Mouse (Mus musculus): ENCODE measurements around the gene Opcml.
A peak's percentile ranks its signal among the peaks of the same experiment; 100 is the strongest.

Gene Opcml

GRCm38 (mm10) chr9:28247742-28248503, 457.3 kb downstream of the Opcml start:
- DNase-seq (ENCODE audit: low spot score in 2 of 2) = peak in 1 of 2 experiments; percentile 12

DNA sequence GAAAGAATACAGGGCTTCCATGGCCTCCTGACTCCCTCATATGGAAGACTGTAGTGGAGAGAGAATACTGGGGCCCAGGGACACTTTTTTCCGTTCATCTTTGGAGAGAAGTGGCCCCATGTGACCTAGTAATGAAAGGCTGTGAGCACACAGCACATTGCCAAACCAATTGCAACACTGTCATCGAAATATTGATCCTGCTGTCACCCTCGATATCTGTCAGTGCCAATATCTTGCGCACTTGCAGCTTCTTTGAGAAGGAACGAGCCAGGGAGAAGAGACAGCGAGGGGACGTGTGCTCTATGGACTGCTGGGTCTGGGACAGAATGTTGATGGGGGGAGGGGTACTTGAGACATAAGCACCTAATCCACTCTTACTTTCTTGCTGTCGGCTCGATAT, 460.8 kb downstream of the Opcml start:
- DNase-seq (ENCODE audit: low spot score in 2 of 2) = no peak

DNA sequence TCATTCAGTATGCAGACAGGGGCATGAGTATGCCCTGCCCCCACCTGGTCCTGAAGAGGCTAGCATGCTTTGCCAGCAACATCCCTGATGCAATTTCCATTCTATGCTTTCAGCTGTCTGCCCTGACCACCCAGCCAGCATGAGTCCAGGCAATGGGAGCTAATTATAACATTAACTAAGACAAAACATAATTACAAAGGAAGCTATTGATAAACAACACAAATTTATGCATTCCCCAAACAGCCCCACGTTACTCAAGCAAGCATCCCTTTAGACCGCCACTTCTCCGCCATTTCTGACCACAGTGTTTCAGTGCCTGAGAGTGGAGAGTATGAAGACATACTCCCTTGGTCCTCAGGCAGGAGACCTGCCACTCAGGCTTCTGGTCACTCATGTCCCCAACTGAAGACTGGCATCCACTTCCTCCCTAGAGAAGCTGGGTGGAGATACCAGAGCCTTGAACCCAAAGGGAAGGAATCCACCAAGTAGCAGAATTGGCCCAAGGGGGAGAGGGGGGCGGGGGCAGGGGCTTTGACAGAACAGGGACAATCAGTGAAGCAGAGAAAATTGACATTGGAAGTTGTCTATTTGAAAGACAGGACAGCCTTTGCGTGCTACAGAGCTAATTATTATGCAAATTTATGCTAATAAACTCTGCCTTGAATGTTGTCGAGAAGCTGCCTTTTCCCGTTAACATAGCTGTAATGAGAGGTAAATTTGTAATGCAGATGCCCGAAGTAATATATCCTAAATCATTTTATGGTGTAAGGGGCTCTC, 464.7 kb downstream of the Opcml start:
- no peak for DNase-seq (ENCODE audit: low spot score in 2 of 2)

- no peak for DNase-seq (ENCODE audit: low spot score in 2 of 2)
Observed at GRCm38 (mm10) chr9:28255905-28256268, 465.3 kb downstream of the Opcml start.

DNA sequence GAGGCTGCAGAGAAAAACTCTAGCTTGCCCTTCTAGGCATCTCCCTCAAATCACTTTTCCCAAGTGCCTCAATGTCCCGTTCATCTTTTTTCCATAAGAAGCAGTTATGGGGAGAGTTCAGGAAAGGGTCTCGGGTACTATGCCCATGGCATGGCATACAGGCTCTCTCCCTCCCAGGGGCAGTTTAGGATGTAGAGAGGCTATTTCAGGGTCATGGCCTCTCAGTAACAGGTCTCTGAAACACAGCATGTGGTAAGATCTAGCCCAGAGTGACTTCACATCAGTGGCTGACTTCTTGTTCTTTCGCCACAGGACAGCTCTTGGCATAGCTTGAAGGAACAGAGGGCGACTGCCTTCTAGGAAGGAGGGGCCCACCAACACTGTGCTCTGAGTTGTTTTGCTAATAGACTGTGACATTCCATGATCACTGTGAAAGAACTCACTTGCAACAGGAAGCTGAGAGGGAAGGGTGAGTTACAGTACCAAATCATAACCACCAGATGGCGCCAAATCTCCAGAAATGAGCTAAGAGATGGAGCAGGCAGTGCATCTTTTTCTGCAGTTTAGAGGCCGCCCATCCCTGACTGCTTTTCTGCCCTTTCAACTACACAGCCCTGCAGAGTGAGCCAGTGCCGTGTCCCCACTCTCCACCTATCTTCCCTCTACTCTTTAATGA, 470.6 kb downstream of the Opcml start:
- peak; percentile 67 to 86 for DNase-seq (ENCODE audit: low spot score in 2 of 2)

GRCm38 (mm10) chr9:28262021-28262420, 471.4 kb downstream of the Opcml start:
- no peak for DNase-seq (ENCODE audit: low spot score in 2 of 2)

- no peak for DNase-seq (ENCODE audit: low spot score in 2 of 2)
Observed at GRCm38 (mm10) chr9:28262896-28263295, 472.3 kb downstream of the Opcml start.

GRCm38 (mm10) chr9:28264761-28265160, 474.2 kb downstream of the Opcml start:
- no peak for DNase-seq (ENCODE audit: low spot score in 2 of 2)

DNA sequence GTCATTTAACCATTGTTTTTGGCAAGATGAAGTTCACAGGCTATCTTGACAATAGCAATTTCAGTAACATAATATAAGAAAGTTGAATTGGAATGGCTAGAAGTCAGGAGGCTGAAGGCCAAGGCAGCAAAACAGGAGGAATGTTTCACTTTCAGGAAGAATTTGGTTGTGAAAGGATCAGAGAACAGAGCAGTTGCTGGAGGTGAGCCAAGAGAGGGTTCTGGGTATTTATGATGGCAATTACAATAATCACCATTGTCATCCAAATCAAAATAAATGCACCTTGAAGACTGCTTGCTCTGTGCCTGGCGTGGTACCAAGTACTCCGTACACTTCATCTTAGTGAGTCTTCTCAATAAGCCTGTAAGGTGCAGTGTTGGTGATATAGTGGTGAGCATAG, 483.2 kb downstream of the Opcml start:
- no peak for DNase-seq (ENCODE audit: low spot score in 2 of 2)

DNA sequence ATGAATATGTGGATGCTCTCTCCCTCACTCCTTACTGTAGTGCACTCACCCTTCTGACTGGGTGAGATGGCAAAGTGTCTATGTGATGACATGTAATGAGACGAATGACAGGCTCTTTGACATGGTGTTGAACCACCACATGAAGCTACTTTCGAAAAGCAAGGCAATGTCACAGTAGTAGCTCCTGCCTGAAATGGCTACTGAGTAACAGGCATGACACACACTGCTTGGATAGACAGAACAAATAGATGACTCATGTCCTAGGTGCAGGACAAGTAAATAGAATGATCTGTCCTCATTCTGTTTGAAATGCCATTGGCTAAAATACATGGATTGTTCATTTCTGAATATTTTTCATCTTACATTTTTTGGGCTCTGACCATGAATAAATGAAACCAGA, 488.0 kb downstream of the Opcml start:
- DNase-seq (ENCODE audit: low spot score in 2 of 2) = no peak

DNA sequence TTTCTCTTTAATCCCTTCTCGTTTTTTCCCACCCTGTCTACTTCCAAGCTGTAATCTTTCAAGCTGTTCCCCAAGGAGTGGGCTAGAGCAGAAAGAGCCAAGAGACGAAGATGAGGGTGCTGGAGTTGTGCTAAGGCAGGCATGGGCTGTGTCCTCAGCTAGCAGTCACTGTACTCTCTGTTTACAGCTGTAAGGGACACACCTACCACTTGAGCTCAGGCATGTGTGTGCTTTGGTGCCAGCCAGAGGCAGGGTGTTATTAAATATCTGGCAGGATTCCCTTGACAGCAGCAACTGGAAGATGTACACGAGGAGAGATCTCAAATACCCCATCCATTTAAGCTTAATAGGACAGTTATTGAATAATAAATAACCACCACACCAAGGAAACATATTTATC, 490.4 kb downstream of the Opcml start:
- DNase-seq (ENCODE audit: low spot score in 2 of 2) = no peak

- no peak for DNase-seq (ENCODE audit: low spot score in 2 of 2)
Observed at GRCm38 (mm10) chr9:28281571-28281970, 491.0 kb downstream of the Opcml start.

- no peak for DNase-seq (ENCODE audit: low spot score in 2 of 2)
Observed at GRCm38 (mm10) chr9:28285016-28285415, 494.4 kb downstream of the Opcml start.

DNA sequence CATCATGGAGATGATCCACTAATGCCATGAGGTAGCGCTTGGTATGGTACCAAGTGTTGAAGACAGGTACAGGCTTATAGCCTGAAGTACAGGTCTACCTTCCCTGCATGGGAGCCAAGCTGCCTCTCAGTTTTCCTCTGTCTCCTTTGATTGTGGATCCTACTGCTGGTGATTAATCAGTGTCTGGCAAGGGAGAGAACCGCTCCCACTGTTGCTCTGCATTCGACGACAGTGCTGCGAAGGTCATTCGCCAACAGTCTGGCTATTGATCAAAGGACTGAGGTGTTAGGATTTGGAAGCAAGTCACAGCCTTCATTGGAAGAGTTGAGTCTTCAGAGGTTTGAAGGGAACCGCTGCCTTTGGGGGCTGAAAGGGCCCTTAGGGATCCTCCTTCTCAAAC, 495.8 kb downstream of the Opcml start:
- no peak for DNase-seq (ENCODE audit: low spot score in 2 of 2)

DNA sequence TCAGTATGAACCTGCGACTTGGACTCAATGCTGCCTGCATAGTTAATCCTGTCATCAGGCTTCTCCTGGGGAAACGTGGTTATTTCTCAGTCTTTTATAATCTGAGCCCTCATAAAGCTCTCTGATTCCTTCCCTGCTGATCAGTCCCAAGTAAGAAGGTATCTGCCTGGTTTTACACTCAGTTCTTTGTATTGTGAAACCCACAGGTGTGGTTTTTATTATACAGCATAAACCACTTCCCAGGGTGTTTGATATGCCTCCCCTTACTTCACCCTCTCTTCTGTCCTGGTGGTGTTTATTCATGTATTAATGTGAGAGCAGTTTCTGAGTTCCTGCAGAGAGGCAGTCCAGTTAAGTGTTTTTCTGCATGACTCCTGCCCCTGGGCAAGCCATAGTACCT, 496.9 kb downstream of the Opcml start:
- no peak for DNase-seq (ENCODE audit: low spot score in 2 of 2)

- DNase-seq (ENCODE audit: low spot score in 2 of 2) = no peak
Observed at GRCm38 (mm10) chr9:28289696-28290330, 499.2 kb downstream of the Opcml start.

DNA sequence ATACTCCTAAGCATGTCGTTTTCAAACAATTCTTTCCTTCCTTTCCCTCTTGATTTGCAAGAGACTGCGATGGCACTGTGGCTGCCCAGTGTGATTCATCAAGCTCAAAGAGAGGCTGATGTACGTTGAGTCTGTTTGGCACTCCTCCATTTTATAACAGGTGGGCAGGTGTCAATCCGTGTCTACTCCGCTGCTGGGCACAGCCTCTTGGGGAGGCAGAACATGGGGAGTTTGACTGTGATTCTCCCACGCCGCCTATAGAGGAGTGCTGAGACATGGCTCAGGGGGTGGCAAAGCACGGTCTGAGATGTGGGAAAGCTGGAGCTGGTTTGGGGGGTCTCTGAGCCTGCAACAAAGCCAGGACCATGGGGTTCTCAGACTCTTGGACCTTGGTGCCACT, 513.1 kb downstream of the Opcml start:
- DNase-seq (ENCODE audit: low spot score in 2 of 2) = no peak

- no peak for DNase-seq (ENCODE audit: low spot score in 2 of 2)
Observed at GRCm38 (mm10) chr9:28306364-28307121, 516.0 kb downstream of the Opcml start.

DNA sequence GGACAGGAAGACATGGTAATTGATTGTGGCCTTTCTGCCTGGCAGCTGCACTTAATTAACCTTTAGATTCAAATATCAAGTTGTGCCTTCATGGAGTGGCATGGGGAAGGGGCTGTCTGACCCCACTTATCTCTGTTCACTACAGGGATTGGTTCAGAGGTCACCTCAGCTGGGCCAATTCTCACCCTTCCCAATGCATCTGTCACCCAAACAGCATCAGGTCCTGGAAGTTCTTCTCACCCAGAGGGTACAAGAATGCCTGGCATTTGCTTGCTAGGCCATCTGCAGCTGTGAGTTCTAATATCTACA, 516.5 kb downstream of the Opcml start:
- DNase-seq (ENCODE audit: low spot score in 2 of 2) = no peak

GRCm38 (mm10) chr9:28307481-28308050, 517.0 kb downstream of the Opcml start:
- peak in 1 of 2 experiments; percentile 13 for DNase-seq (ENCODE audit: low spot score in 2 of 2)

DNA sequence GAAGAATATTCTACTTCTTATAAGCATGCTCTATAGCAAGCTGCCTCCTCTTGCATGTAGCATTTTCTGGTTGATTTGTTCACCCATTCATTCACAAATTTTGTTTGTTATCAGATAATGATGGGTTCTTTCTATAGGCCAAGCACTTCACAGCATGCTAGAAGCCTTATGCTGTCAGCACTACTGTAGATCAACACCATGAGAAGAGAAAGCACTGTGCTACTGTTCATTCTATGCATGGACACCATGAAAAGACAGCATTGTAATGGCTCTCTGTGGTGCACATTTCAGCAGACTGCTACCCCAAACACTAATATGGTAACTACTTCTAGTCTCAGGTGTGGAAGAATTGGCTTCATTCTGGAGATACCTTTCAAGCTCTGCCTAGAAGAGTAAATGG, 527.3 kb downstream of the Opcml start:
- no peak for DNase-seq (ENCODE audit: low spot score in 2 of 2)
